Mouse (Mus musculus): ENCODE data around the gene Naxd. TPM values are rescaled to one million over a fixed set of nuclear protein-coding genes. Genes with fewer than 3 reads are reported as not detected.
"Not testable (repeated sequence)": the region's sequence is repeated elsewhere in the genome, so short reads cannot be mapped to it uniquely, and the experiment has no call there.

The Naxd gene
- polyA plus RNA-seq, 1 experiment from 2014 or later, result 151 TPM

GRCm38 (mm10) chr8:11476338-11477177 is 20.7 kb upstream of the Naxd start:
- Histone ChIP-seq H3K9ac (replicated peaks) (no peak overlapping the region), H3K36me3 (no peaks in the 10 kb centered on the region), H3K27ac (no peak overlapping the region), H3K9me3 (no peaks in the 10 kb centered on the region), H3K27me3 (peaks cover 89% of the 10 kb centered on the region), H3K4me3 (replicated peaks) (peak overlapping the region; percentile 11), H3K4me1 (replicated peaks) (peaks cover 21% of the 10 kb centered on the region), H3K4me2 (replicated peaks) (peak overlapping the region; percentile 29)
- 5% methylated on average over 24 of the region's 24 CpGs for WGBS
- no peak for ATAC-seq

DNA sequence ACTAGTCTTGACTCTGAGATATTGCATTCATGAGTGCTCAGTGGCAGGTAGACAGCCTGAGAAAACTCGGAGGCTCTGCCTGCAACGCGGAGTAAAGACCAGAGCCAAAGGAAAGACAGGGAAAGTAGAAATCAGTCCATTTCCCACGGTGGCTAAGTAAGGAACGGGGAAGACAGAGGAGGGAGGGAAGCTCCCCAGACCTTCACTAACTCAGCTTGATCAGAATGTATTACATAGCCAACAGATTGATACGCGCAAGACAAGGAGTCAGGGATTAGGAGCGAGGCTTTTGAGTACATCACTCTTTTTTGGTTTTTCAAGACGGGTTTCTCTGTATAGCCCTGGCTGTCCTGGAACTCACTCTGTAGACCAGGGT is 20.1 kb upstream of the Naxd start:
- H3K4me3 ChIP-seq (replicated peaks), result peak overlapping the region; percentile 44
- peaks cover 21% of the 10 kb centered on the region for H3K4me1 ChIP-seq (replicated peaks)
- H3K27me3 ChIP-seq, result peaks cover 92% of the 10 kb centered on the region
- no peak for ATAC-seq
- H3K9ac ChIP-seq (replicated peaks), result no peak overlapping the region
- H3K27ac ChIP-seq, result no peak overlapping the region
- H3K9me3 ChIP-seq, result no peaks in the 10 kb centered on the region
- H3K4me2 ChIP-seq (replicated peaks), result peak overlapping the region; percentile 75
- no peaks in the 10 kb centered on the region for H3K36me3 ChIP-seq
- 6% methylated on average over 9 of the region's 9 CpGs for WGBS

GRCm38 (mm10) chr8:11477811-11478761 is 19.2 kb upstream of the Naxd start, which contains the start of gene Rab20:
Gene Rab20, minus strand, starts transcription at chr8:11478710.
- no peak within 1 kb of the TSS for H3K27ac ChIP-seq
- WGBS, result under 1% methylated on average over 65 of the region's 69 CpGs
- H3K36me3 ChIP-seq, result no peaks in the 10 kb centered on the region
- H3K9ac ChIP-seq (replicated peaks), result peak within 1 kb of the TSS; percentile 24; the same call in 1 of the 2 replicates
- H3K9me3 ChIP-seq, result no peaks in the 10 kb centered on the region
- peak within 1 kb of the TSS; percentile 75 for H3K4me2 ChIP-seq (replicated peaks)
- peak within 1 kb of the TSS; percentile 44 for H3K4me3 ChIP-seq (replicated peaks)
- H3K4me1 ChIP-seq (replicated peaks), result peaks cover 21% of the 10 kb centered on the region
- H3K27me3 ChIP-seq, result peaks cover 91% of the 10 kb centered on the region
- peak; percentile 74 for ATAC-seq

GRCm38 (mm10) chr8:11478807-11479527 is 18.3 kb upstream of the Naxd start:
- WGBS, result 2% methylated on average over 23 of the region's 23 CpGs
- Histone ChIP-seq H3K36me3 (no peaks in the 10 kb centered on the region), H3K4me3 (replicated peaks) (peak overlapping the region; percentile 44), H3K9ac (replicated peaks) (no peak overlapping the region), H3K27ac (no peak overlapping the region), H3K27me3 (peaks cover 89% of the 10 kb centered on the region), H3K4me2 (replicated peaks) (peak overlapping the region; percentile 75), H3K9me3 (no peaks in the 10 kb centered on the region), H3K4me1 (replicated peaks) (peaks cover 21% of the 10 kb centered on the region)
- ATAC-seq, result peak; percentile 35; the same call in 1 of the 2 replicates

DNA sequence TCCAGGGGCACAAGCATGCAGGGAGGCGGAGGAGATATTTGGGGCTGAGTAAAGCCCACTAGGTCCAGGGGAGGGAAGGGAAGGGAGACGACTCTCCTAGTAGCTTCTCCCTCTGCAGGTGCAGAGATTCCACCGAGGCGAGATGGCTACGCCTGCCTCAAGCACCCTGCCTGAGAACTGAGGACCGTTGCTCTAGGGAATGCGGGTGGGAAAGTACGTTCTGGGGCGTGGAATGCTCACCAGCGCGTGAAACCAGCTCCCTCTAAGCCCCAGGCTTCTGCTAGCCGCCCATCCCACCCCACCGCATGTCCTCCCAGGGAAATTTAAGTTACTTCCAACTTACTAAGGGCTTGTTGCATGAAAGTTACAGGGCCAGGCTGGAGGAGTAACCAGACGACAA is 17.7 kb upstream of the Naxd start:
- peaks cover 21% of the 10 kb centered on the region for H3K4me1 ChIP-seq (replicated peaks)
- ATAC-seq, result no peak
- no peaks in the 10 kb centered on the region for H3K9me3 ChIP-seq
- no peaks in the 10 kb centered on the region for H3K36me3 ChIP-seq
- no peak overlapping the region for H3K4me2 ChIP-seq (replicated peaks)
- H3K9ac ChIP-seq (replicated peaks), result no peak overlapping the region
- no peak overlapping the region for H3K4me3 ChIP-seq (replicated peaks)
- peaks cover 83% of the 10 kb centered on the region for H3K27me3 ChIP-seq
- no peak overlapping the region for H3K27ac ChIP-seq
- WGBS, result 7% methylated on average over 14 of the region's 14 CpGs

- H3K4me2 ChIP-seq (replicated peaks), result no peak overlapping the region
- peaks cover 14% of the 10 kb centered on the region for H3K4me1 ChIP-seq (replicated peaks)
- no peaks in the 10 kb centered on the region for H3K9me3 ChIP-seq
- ATAC-seq, result no peak
- no peak overlapping the region for H3K4me3 ChIP-seq (replicated peaks)
- 55% methylated on average over 3 of the region's 3 CpGs for WGBS
- H3K27me3 ChIP-seq, result peaks cover 61% of the 10 kb centered on the region
- no peak overlapping the region for H3K9ac ChIP-seq (replicated peaks)
- no peak overlapping the region for H3K27ac ChIP-seq
- H3K36me3 ChIP-seq, result no peaks in the 10 kb centered on the region
These were observed 15.4 kb upstream of the Naxd start for GRCm38 (mm10) chr8:11481876-11482275.

DNA sequence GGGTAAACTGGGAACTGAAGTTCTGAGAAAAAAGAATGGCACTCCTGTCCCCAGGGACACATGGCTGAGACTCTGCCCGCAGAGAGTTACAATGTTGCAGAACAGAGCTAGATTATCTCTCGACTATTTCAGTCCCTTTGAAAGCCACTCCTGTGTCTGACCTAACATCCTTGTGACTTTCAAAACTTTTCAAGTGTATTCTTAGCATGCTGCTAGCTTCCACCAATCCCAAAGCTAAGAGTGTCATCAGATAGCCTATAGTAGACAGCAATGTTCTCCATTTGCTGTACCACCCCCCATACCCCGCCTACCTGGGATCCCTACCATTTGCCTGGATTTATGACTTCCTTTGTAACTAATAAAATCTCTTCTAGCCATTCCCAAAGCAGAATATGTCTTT is 14.8 kb upstream of the Naxd start:
- H3K27ac ChIP-seq, result no peak overlapping the region
- H3K9me3 ChIP-seq, result no peaks in the 10 kb centered on the region
- ATAC-seq, result no peak
- no peak overlapping the region for H3K9ac ChIP-seq (replicated peaks)
- H3K27me3 ChIP-seq, result peaks cover 54% of the 10 kb centered on the region
- WGBS, result 77% methylated on average over 3 of the region's 3 CpGs
- no peak overlapping the region for H3K4me3 ChIP-seq (replicated peaks)
- no peaks in the 10 kb centered on the region for H3K36me3 ChIP-seq
- H3K4me2 ChIP-seq (replicated peaks), result no peak overlapping the region
- H3K4me1 ChIP-seq (replicated peaks), result peaks cover 11% of the 10 kb centered on the region

DNA sequence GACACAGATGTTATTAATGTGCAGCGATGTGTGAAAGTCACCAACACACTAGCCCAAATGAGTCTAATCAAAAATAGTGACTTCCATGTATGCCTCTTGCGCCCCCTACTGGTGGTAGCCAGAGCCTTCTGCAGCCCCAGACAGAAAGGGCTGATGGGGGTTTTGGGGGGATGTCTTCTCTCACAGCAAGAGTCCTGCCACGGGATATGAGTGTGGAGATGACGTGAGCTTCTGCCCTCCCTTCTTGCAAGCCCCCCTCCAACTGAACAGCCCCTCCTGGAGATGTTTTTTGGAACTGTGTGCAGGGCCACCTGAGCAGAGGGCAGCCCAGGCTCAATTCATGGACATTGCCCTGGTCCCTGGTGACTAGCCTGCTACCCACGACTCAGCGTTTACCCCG is 11.2 kb upstream of the Naxd start:
- 23% methylated on average over 7 of the region's 7 CpGs for WGBS
- Histone ChIP-seq H3K27me3 (peaks cover 37% of the 10 kb centered on the region), H3K4me2 (replicated peaks) (no peak overlapping the region), H3K4me3 (replicated peaks) (no peak overlapping the region), H3K36me3 (no peaks in the 10 kb centered on the region), H3K9me3 (no peaks in the 10 kb centered on the region), H3K27ac (no peak overlapping the region), H3K9ac (replicated peaks) (no peak overlapping the region), H3K4me1 (replicated peaks) (no peaks in the 10 kb centered on the region)
- ATAC-seq, result 0 out of 2 replicates have a peak, but pooled peaks have one; percentile 40

DNA sequence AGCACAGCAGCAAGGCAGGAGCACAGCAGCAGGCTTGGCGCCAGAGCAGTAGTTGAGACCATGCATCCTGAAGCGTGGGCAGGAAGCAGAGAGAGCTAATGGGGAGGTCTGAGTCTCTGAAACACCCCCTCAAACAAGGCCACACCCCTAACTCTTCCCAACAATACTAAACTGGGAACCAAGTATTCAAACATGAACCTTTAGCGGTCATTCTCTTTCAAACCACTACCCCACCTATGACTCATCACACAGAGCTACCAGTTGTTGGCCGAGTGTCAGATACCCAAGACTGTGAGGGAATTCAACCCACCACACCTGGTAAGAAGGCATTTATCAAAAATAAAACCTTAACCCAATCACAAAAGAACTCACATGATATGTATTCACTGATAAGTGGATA is 10.1 kb upstream of the Naxd start:
- Histone ChIP-seq H3K27ac (no peak overlapping the region), H3K4me1 (replicated peaks) (no peaks in the 10 kb centered on the region), H3K27me3 (peaks cover 33% of the 10 kb centered on the region), H3K4me2 (replicated peaks) (no peak overlapping the region), H3K4me3 (replicated peaks) (no peak overlapping the region), H3K9me3 (no peaks in the 10 kb centered on the region), H3K9ac (replicated peaks) (no peak overlapping the region), H3K36me3 (no peaks in the 10 kb centered on the region)
- ATAC-seq, result no peak
- 81% methylated on average over 4 of the region's 4 CpGs for WGBS

DNA sequence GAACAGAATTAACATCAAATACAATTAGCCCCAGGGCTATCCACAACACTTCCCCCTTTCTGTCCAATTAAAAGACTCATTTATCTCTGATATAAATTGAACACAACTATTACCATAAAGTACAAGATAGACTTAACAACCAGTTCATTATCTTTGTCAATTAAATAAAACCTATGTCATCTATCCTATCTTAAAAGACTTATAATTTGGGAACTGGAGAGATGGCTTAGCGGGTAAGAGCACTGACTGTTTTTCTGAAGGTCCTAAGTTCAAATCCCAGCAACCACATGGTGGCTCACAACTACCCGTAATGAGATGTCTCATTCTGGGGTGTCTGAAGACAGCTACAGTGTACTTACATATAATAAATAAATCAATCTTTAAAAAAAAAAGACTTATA is 5.0 kb upstream of the Naxd start:
- WGBS, result 86% methylated on average over 2 of the region's 2 CpGs
- peaks cover 39% of the 10 kb centered on the region for H3K27me3 ChIP-seq
- not testable (repeated sequence) for H3K4me1 ChIP-seq (replicated peaks); H3K4me3 ChIP-seq (replicated peaks); H3K36me3 ChIP-seq; H3K9me3 ChIP-seq; H3K9ac ChIP-seq (replicated peaks); ATAC-seq; H3K4me2 ChIP-seq (replicated peaks); H3K27ac ChIP-seq

- Histone ChIP-seq H3K4me3 (replicated peaks) (peak overlapping the region; percentile 85), H3K27ac (no peak overlapping the region), H3K27me3 (peaks cover 17% of the 10 kb centered on the region), H3K36me3 (peaks cover 14% of the 10 kb centered on the region), H3K4me1 (replicated peaks) (peaks cover 21% of the 10 kb centered on the region), H3K9me3 (no peaks in the 10 kb centered on the region), H3K4me2 (replicated peaks) (peak overlapping the region; percentile 75), H3K9ac (replicated peaks) (no peak overlapping the region)
- 78% methylated on average over 12 of the region's 12 CpGs for WGBS
- ATAC-seq, result no peak
These were observed 975 bp downstream of the Naxd start for GRCm38 (mm10) chr8:11498281-11498680.

Measured in midbrain, embryonic 13.5 days (tissue).